Mouse (Mus musculus) embryonic facial prominence, embryonic 12.5 days (tissue): ENCODE results near the gene Itpripl1. TPM values are rescaled to one million over a fixed set of nuclear protein-coding genes. Genes with fewer than 3 reads are reported as not detected.
A peak's percentile ranks its signal among the peaks of the same experiment; 100 is the strongest.
"Not testable (repeated sequence)": the region's sequence is repeated elsewhere in the genome, so short reads cannot be mapped to it uniquely, and the experiment has no call there.

Experiments
- ATAC-seq: fragments of 200-750 bp; cut with Nextera tagmentation; 2 replicates; pipeline ENCODE4 v1.8.0; 2017; ENCODE audit not compliant: insufficient number of reproducible peaks, insufficient read depth, low FRiP score, low TSS enrichment
- H3K27ac ChIP-seq: fragments of 300-500 bp; sonication (generic); 2 replicates; pipeline ENCODE4 v1.5.1; 2016; ENCODE audit warnings: mild to moderate bottlenecking
- H3K27me3 ChIP-seq: fragments of 300-500 bp; sonication (generic); 2 replicates; pipeline ENCODE4 v1.6.1; 2016; ENCODE audit warnings: mild to moderate bottlenecking, moderate library complexity
- H3K36me3 ChIP-seq: fragments of 300-500 bp; sonication (generic); 2 replicates; pipeline ENCODE4 v1.6.1; 2016; ENCODE audit warnings: mild to moderate bottlenecking
- H3K4me1 ChIP-seq: fragments of 300-500 bp; sonication (generic); 2 replicates; pipeline ENCODE4 v1.6.1; 2016
- H3K4me2 ChIP-seq: fragments of 300-500 bp; sonication (generic); replicated peaks from 2 replicates; pipeline ENCODE4 v1.6.1; 2016; ENCODE audit warnings: mild to moderate bottlenecking, moderate library complexity
- H3K4me3 ChIP-seq: fragments of 300-500 bp; sonication (generic); 2 replicates; pipeline ENCODE4 v1.5.1; 2016; ENCODE audit warnings: mild to moderate bottlenecking
- H3K9ac ChIP-seq: fragments of 300-500 bp; sonication (generic); 2 replicates; pipeline ENCODE4 v1.6.1; 2016; ENCODE audit warnings: mild to moderate bottlenecking, moderate library complexity
- H3K9me3 ChIP-seq: fragments of 300-500 bp; sonication (generic); 2 replicates; pipeline ENCODE4 v1.6.1; 2016; ENCODE audit warnings: mild to moderate bottlenecking, moderate library complexity
- WGBS: fragments of 180-500 bp; shearing (Covaris S2); methylation state at CpG from one replicate; pipeline ENCODE4 v1.1.7; 2016; 5-methylcytosine and 5-hydroxymethylcytosine counted together
- polyA plus RNA-seq: library from polyadenylated mRNA; unstranded; fragments of >200 nt; fragmentation: Nextera tagmentation; extraction: Ambion mirVana; gene quantifications from 2 replicates; pipeline ENCODE4 v1.2.1, GENCODE M21; 2016

Itpripl1 gene
- 18.8 and 22.1 TPM in 2 replicates for polyA plus RNA-seq

DNA sequence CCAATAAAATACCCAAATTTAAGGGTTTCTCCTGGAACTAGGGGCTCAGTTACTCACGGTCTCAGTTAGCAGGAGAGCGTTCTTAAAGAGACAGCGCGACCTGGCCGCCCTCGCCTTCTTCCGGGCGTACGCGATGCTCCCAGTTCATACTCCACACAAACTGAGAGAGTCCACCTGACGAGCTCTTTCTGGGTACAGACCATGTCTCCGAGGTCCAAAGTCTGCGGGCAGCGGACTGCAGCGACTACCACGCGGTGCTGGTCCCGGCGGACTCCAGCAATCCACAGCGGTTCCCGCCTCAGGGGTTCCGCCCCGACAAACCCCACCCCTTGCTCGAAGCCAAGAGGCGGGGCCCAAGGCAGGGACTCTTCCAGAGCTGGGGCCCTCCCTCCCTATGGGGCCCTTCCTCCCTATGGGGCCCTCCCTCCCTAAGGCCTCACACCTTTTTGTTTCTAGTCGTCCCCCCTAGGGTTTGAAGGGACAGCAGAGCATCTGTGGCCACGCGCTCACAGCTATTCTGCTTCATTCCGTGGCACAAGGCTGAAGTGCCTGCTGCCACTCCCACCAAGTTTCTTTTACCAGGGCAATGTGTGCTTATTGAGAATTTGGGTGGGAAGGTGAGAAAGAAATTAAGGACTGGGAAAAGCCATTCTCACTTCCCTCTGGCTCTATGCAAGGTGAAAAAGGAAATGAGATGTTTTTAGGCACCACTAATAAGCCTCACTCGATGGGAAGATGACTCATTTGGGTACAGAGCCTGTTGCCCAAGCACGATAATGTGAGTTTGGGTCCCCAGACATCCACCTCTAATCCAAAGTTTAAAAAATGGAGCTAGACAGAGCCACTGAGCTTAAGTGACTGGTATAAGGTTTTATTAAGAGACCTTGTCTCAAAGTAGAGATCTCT, at the start of gene Itpripl1:
TSS of gene Itpripl1 (minus strand) at position 285 of the 906 bp plus-strand sequence.
- H3K27me3 ChIP-seq, result no peaks in the 10 kb centered on the region

DNA sequence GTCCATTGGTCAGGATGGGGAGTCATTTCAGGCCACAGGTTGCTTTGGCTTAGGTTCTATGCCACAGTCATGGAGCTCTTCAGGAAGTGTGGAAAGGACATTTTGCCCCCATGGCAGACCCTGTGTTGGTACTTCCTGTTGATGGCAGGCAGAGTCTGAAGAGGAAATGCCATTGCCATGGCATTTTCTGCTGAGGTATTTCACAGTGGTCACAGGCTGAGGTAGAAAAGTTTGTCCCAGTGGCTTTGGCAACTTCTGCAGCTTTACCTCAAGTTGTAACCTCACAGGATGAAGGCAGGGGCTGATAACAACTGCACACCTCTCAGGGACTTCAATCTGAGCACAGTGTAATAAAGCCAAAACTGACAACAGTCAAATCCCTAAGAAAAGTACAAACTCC, 46.3 kb upstream of the Itpripl1 start:
- H3K4me3 ChIP-seq, result no peak overlapping the region
- no peaks in the 10 kb centered on the region for H3K9me3 ChIP-seq
- no peaks in the 10 kb centered on the region for H3K36me3 ChIP-seq
- no peak overlapping the region for H3K27ac ChIP-seq
- H3K27me3 ChIP-seq, result 0 out of 2 replicates have a peak, but pooled peaks cover 3% of the 10 kb centered on the region
- no peaks in the 10 kb centered on the region for H3K4me1 ChIP-seq
- H3K9ac ChIP-seq, result no peak overlapping the region
- no peak overlapping the region for H3K4me2 ChIP-seq
- no peak for ATAC-seq

More for the DNA sequence above, at the start of gene Itpripl1:
- Histone ChIP-seq H3K9ac (peak within 1 kb of the TSS; percentile 61), H3K36me3 (peaks cover 24% of the 10 kb centered on the region), H3K4me1 (peaks cover 14% of the 10 kb centered on the region), H3K27ac (no peak within 1 kb of the TSS), H3K4me2 (peak within 1 kb of the TSS; percentile 67), H3K9me3 (no peaks in the 10 kb centered on the region), H3K4me3 (peak within 1 kb of the TSS; percentile 58)
- 5% methylated on average over 31 of the region's 31 CpGs for WGBS
- peak; percentile 92; the same call in 1 of the 2 replicates for ATAC-seq

DNA sequence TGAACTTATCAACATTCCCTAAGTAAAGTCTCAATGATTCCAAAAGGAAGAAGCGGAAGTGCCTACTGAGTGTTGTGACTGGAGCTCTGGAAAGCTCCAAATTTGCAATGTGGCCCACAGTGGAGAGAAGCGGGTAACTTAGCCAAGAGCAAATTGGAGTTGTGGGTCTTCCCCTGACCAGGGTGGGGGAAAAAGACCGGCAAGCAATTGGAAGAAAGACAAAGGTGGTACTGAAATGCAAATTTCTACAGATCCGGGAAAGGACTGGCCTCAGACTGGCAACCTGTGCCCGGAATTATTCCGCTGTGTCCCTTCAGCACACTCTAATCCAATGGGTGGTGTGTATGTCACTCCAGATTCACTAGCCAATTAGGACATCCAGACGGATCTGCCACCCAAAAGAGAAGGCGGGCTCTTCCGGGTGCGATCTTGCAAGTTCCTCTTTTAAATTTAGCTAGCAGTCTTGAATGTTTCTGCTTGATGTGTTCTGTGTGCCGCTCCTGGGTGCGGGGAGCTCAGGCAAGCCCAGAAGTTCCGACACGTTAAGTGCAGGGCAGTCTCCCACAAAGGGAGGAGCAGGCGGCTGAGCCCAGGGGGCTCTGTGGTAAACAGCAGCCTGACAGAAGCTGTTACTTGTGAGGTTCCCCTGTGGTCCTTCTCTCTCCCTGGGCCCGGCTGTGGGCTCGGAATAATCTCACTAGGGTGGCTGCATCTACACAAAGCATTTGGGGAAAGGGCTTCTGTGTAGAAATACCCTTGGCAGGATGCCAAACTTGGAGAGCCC, 39.5 kb upstream of the Itpripl1 start:
- Histone ChIP-seq H3K27ac (peak overlapping the region; percentile 84), H3K9me3 (no peaks in the 10 kb centered on the region), H3K27me3 (no peaks in the 10 kb centered on the region), H3K9ac (peak overlapping the region; percentile 68), H3K36me3 (no peaks in the 10 kb centered on the region), H3K4me2 (peak overlapping the region; percentile 76), H3K4me1 (0 out of 2 replicates have a peak, but pooled peaks cover 3% of the 10 kb centered on the region), H3K4me3 (peak overlapping the region; percentile 54)
- 3% methylated on average over 17 of the region's 17 CpGs for WGBS
- peak; percentile 99 for ATAC-seq

DNA sequence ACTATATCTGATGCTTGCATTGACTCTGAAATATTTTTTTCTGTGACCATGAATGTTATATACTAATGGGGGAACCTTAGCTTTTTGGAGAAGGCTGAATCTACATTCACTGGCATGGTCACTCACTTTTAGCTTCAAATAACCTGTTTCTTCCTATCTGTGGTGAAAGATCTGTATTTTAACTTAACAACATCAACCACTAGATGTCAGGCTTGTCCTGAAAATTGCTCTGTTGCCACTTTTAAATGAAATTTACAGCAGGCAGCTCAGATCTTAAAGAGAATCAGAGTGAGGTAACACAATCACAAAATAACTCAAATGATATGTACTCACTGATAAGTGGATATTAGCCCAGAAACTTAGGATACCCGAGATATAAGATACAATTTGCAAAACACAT, 23.0 kb upstream of the Itpripl1 start:
- not testable (repeated sequence) for H3K9ac ChIP-seq, H3K4me3 ChIP-seq, H3K27ac ChIP-seq, ATAC-seq, H3K4me1 ChIP-seq, H3K9me3 ChIP-seq, H3K36me3 ChIP-seq, H3K27me3 ChIP-seq, H3K4me2 ChIP-seq
- 11% methylated on average over 1 of the region's 1 CpGs for WGBS

DNA sequence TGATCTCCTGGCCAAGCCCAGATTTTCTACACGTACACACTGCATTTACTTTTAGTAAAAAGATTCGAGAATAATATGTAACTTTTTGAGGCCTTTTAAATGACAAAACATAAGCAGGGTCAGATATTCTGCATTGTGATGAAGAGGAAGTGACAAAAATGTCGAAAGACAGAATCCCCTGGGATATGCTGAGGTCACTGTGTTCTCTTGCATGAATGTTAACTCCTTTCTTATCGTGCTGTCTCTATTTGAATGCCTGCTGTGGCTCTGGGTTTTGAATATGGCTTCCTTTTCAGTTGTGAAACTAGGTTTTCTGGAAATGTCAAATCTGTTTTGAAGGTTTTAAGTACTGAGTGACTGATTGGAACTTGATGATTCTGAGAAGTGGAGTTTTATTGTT, 22.4 kb upstream of the Itpripl1 start:
- H3K9ac ChIP-seq, result no peak overlapping the region
- H3K4me2 ChIP-seq, result no peak overlapping the region
- no peak overlapping the region for H3K27ac ChIP-seq
- H3K36me3 ChIP-seq, result no peaks in the 10 kb centered on the region
- H3K27me3 ChIP-seq, result no peaks in the 10 kb centered on the region
- ATAC-seq, result no peak
- no peak overlapping the region for H3K4me3 ChIP-seq
- no peaks in the 10 kb centered on the region for H3K9me3 ChIP-seq
- 60% methylated on average over 4 of the region's 4 CpGs for WGBS
- H3K4me1 ChIP-seq, result no peaks in the 10 kb centered on the region

DNA sequence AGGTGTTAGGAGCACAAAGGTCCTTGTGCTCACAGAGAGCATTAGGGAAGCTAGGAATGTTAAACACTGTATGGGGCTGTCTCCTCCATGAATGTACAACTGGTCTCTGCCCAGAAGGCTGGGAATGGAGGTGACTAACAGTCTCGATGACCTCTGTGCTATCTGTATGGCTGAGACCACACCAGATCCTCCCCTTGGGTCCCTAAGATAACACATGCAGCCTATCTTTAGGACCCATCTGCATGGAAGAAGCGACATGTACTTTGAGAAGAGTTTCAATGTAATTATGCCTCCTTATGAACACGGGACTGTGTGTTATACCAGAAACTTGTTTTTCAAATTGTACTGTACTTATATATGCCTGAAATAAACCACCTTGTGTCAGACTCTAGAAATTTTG, 2.5 kb upstream of the Itpripl1 start:
- peaks cover 14% of the 10 kb centered on the region for H3K4me1 ChIP-seq
- no peaks in the 10 kb centered on the region for H3K9me3 ChIP-seq
- H3K4me3 ChIP-seq, result no peak overlapping the region
- H3K27me3 ChIP-seq, result no peaks in the 10 kb centered on the region
- no peak for ATAC-seq
- WGBS, result 76% methylated on average over 3 of the region's 3 CpGs
- H3K9ac ChIP-seq, result no peak overlapping the region
- H3K27ac ChIP-seq, result no peak overlapping the region
- H3K36me3 ChIP-seq, result peaks cover 10% of the 10 kb centered on the region
- H3K4me2 ChIP-seq, result no peak overlapping the region

DNA sequence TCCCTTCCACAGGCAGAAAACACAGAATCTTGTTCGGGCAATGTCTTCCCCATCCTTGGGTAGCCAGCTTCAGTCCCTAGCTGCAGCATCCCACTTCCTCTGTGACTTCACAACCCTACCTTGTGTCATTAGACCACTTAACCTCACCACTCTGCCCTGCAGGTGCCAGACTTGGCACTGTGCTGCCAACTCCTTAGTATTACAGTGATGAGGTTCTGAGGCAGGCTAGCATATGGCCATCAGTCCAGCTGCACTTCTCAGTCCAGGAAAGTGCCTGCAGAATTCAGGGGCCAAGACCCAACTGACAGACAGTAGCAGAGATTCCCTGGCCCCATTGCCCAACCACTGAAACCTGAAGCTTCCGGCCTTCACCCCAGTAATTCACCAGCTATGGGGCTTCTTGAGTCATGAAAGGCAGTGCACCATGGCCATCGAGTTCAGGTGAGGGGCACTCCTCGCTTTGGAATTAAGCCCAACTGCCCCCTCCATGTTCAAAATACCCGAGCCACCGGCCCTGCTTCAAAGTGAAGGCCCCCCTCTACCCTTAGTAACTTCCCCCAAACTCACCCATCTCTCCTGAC, 575 bp downstream of the Itpripl1 start:
- Histone ChIP-seq H3K9me3 (no peaks in the 10 kb centered on the region), H3K36me3 (peaks cover 24% of the 10 kb centered on the region), H3K27me3 (no peaks in the 10 kb centered on the region), H3K4me3 (peak overlapping the region; percentile 58), H3K9ac (peak overlapping the region; percentile 61), H3K4me2 (peak overlapping the region; percentile 67), H3K4me1 (peaks cover 14% of the 10 kb centered on the region), H3K27ac (no peak overlapping the region)
- 13% methylated on average over 6 of the region's 6 CpGs for WGBS
- no peak; the same call in 1 of the 2 replicates for ATAC-seq

DNA sequence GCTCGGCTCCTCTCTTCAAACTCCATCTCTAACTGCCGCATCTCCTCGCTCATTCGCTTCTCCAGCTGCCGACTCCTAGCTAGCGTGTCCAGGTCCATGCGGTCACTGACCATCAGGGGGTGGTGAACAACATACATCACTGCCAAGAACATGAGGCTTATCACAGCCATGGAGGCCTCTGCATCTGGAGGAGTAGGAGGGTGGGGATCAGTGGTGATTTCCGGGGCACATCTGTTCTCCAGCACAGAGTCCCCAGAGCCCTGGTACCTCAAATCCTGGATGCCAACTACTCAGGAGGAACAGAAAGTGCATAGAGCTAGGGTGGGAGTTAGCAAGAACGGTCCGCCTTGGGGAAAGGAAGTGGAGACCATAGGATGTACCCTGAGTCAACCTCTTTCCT, 1.2 kb downstream of the Itpripl1 start:
- Histone ChIP-seq H3K27me3 (no peaks in the 10 kb centered on the region), H3K4me1 (peaks cover 19% of the 10 kb centered on the region), H3K36me3 (peaks cover 24% of the 10 kb centered on the region), H3K9me3 (no peaks in the 10 kb centered on the region), H3K27ac (no peak overlapping the region), H3K4me3 (no peak overlapping the region), H3K9ac (no peak overlapping the region), H3K4me2 (peak overlapping the region; percentile 67)
- WGBS, result 89% methylated on average over 10 of the region's 10 CpGs
- ATAC-seq, result no peak

DNA sequence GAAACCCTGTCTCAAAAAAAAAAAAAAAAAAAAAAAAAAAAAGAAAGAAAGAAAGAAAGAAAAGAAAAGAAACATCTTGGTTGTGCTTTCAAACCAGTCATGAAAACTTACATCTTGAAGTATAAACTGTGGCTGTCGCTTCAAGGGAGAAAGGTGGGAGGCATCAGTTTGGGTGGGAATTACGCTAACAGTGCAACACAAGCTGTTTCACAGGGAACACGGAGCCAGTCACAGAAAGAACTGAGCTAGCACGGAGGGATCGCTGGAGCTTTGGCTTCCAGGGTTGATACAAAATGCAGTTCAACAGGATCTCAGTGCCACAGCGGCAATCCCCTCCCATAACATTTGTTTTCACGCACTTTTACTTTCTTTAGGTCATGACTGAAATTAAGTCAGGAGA, 3.2 kb downstream of the Itpripl1 start:
- WGBS, result 94% methylated on average over 7 of the region's 7 CpGs
- H3K9ac ChIP-seq, result no peak overlapping the region
- H3K27ac ChIP-seq, result no peak overlapping the region
- H3K36me3 ChIP-seq, result peaks cover 24% of the 10 kb centered on the region
- H3K27me3 ChIP-seq, result no peaks in the 10 kb centered on the region
- no peak for ATAC-seq
- no peak overlapping the region for H3K4me2 ChIP-seq
- H3K4me1 ChIP-seq, result peaks cover 25% of the 10 kb centered on the region
- no peaks in the 10 kb centered on the region for H3K9me3 ChIP-seq
- H3K4me3 ChIP-seq, result no peak overlapping the region

DNA sequence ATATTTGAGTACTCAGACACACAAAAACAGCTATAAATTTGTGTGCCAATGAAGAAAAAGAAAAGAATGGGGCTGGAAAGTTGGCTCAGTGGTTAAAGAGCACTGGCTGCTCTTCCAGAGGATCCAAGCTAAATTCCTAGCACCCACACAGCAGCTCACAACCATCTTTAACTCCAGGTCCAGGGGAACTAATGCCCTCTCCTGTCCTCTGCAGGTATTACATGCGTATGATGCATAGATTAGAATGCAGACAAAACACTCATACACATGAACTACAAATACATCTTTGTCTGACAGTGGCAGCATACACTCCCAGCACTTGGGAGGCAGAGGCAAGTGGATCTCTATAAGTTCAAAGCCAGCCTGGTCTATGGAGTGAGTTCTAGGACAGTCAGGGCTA, 3.6 kb downstream of the Itpripl1 start:
- Histone ChIP-seq H3K9ac (no peak overlapping the region), H3K27me3 (no peaks in the 10 kb centered on the region), H3K27ac (no peak overlapping the region), H3K9me3 (no peaks in the 10 kb centered on the region), H3K4me3 (no peak overlapping the region), H3K36me3 (peaks cover 24% of the 10 kb centered on the region), H3K4me1 (peaks cover 25% of the 10 kb centered on the region), H3K4me2 (no peak overlapping the region)
- WGBS, result 96% methylated on average over 1 of the region's 1 CpGs
- no peak for ATAC-seq

DNA sequence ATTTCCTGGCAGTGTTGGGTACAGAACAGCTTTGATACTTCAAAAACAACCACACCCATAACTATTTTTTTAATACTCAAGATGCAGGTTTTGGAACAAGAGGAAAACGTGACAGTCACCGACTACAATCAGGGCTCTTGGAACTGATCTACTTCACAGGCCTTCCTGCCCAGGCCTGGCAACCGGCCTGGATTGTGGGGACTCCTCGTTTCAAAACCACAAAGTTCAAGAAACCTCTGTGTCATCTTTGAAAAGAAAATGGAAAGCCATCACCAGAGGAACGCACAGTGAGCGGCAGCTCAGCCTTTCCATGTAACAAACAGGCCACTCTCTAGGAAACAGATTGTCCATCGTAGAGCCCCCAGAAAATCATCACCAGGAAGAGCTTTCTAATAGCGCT, 4.1 kb downstream of the Itpripl1 start:
- Histone ChIP-seq H3K9ac (no peak overlapping the region), H3K4me3 (no peak overlapping the region), H3K36me3 (peaks cover 24% of the 10 kb centered on the region), H3K4me2 (no peak overlapping the region), H3K4me1 (peaks cover 25% of the 10 kb centered on the region), H3K27ac (no peak overlapping the region), H3K27me3 (no peaks in the 10 kb centered on the region), H3K9me3 (no peaks in the 10 kb centered on the region)
- ATAC-seq, result no peak
- 92% methylated on average over 8 of the region's 8 CpGs for WGBS
